20 mouse cellular contexts compared by ENCODE assay signal in the genomic region with DNA sequence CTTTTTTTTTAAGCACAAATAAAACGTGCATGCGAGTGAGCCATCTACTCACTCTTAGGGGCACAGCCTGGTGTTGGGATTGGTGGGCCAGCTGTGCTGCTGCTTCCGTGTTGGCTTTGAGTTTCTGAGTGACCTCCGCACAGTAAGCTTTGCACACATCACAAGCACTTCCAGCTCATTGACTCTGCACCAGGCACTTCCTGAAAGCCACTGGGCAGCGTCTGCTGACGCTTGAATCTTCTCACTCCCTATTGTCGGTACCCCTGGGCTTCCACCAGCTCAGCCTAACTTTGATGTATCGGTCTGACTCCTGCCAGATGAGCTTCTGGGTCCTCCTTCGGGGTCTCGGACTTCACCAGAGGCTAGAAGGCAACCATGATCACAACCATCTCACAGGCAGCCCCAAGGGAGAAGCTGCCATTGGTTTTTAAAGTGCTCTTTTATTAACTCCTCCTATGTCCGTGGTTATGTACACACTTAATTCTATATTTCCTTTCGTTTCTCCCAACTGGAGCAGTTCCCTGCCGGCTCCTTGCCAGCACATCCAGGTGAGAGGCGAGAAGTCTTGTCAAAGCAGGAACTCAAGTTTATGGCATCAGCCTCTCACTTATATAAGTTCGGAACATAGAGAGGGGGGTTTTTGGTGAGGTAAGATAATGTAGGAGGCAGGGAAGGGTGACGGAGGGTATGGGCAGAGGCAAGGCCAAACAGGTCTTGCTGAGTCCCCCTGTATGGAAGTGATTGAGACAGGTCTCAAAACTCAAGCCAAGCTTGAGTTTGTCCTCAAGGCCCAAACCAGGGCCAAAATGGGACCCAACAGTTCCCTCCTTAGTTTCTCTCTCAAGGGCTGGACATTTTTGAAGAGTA. TPM values are rescaled to one million over a fixed set of nuclear protein-coding genes. Genes with fewer than 3 reads are reported as not detected.
DNase-seq lines count a peak whose midpoint lies in the region; ATAC-seq and TF ChIP-seq lines count a peak whose summit lies in the region.
"Had no signal": no experiment of that assay in that cellular context is flagged by ENCODE, and none has a peak within 500 bp of the region (broad histone marks: within the 10 kb centered on the region; RNA-seq: fewer than 3 reads in every experiment).

No protein-coding gene starts in this region.

- DNase-seq in heart, embryonic 10.5 days (ENCODE audit: low spot score), result peak; percentile 53
- DNase-seq in heart, adult 8-10 months (ENCODE audit: low spot score), result no peak
- DNase-seq in lung, postnatal 0 days (ENCODE audit: low spot score), result peak; percentile 63
- DNase-seq in lung, postnatal 36 days, result peak; percentile 23
- no peak for DNase-seq in right cerebral cortex, postnatal 10 days (ENCODE audit: low spot score in 2 of 2)
- no peak for DNase-seq in layer of hippocampus, postnatal 25 days (ENCODE audit: extremely low spot score in 1 of 2, low spot score in 1 of 2)
- no peak for DNase-seq in liver, embryonic 11.5 days (ENCODE audit: low spot score)
- DNase-seq: adrenal gland, adult 8-10 months; adrenal gland, postnatal 36 days; cerebellum, adult 11 months; cerebellum, adult 9-10 months; cerebellum, postnatal 36 days; gastrocnemius, postnatal 10 days; heart, postnatal 14 days had no signal

- H3K4me1 ChIP-seq in heart, embryonic 10.5 days, result no peaks in the 10 kb centered on the region
- H3K4me1 ChIP-seq in lung, postnatal 0 days (ENCODE audit: insufficient read depth, low read depth, low read length), result no peaks in the 10 kb centered on the region
- no peaks in the 10 kb centered on the region; the same call in 1 of the 2 replicates for H3K4me1 ChIP-seq in liver, embryonic 11.5 days (replicated peaks; ENCODE audit: control insufficient read depth, insufficient read depth, low read length)
- H3K4me1 ChIP-seq: embryonic facial prominence, embryonic 13.5 days; forebrain, embryonic 12.5 days; heart, embryonic 15.5 days; hindbrain, embryonic 13.5 days had no signal

- H3K4me3 ChIP-seq in heart, embryonic 10.5 days, result no peak overlapping the region
- H3K4me3 ChIP-seq in lung, postnatal 0 days (ENCODE audit: low read depth, low read length), result no peak overlapping the region
- no peak overlapping the region for H3K4me3 ChIP-seq in liver, embryonic 11.5 days (ENCODE audit: low read depth, low read length)
- H3K4me3 ChIP-seq: embryonic facial prominence, embryonic 13.5 days; forebrain, embryonic 12.5 days; heart, embryonic 15.5 days; hindbrain, embryonic 13.5 days had no signal

- no peaks in the 10 kb centered on the region for H3K9me3 ChIP-seq in heart, embryonic 10.5 days
- no peaks in the 10 kb centered on the region for H3K9me3 ChIP-seq in lung, postnatal 0 days (ENCODE audit: low read length)
- no peaks in the 10 kb centered on the region for H3K9me3 ChIP-seq in liver, embryonic 11.5 days (ENCODE audit: control insufficient read depth, low read length)
- H3K9me3 ChIP-seq: embryonic facial prominence, embryonic 13.5 days; forebrain, embryonic 12.5 days; heart, embryonic 15.5 days; hindbrain, embryonic 13.5 days had no signal

- no peak for TF ChIP-seq CTCF in lung, postnatal 0 days (IDR thresholded peaks at IDR 0.05)

- peak; percentile 80 for ATAC-seq in lung, postnatal 0 days
- no peak for ATAC-seq in liver, embryonic 11.5 days (replicated peaks; ENCODE audit: low FRiP score)
- ATAC-seq: forebrain, embryonic 16.5 days; hindbrain, postnatal 0 days had no signal

- no peak overlapping the region for H3K27ac ChIP-seq in heart, embryonic 10.5 days
- peak overlapping the region; percentile 74; the same call in 1 of the 2 replicates for H3K27ac ChIP-seq in lung, postnatal 0 days (ENCODE audit: low read length)
- no peak overlapping the region for H3K27ac ChIP-seq in liver, embryonic 11.5 days (ENCODE audit: low read depth, low read length)
- H3K27ac ChIP-seq: embryonic facial prominence, embryonic 13.5 days; forebrain, embryonic 12.5 days; heart, embryonic 15.5 days; hindbrain, embryonic 13.5 days; hindbrain, postnatal 0 days had no signal

- H3K9ac ChIP-seq in lung, postnatal 0 days (replicated peaks; ENCODE audit: low read depth), result no peak overlapping the region
- H3K9ac ChIP-seq in liver, embryonic 11.5 days (ENCODE audit: low read depth, low read length), result no peak overlapping the region
- H3K9ac ChIP-seq: embryonic facial prominence, embryonic 13.5 days; forebrain, embryonic 12.5 days; heart, embryonic 15.5 days; hindbrain, embryonic 13.5 days had no signal

- 83% methylated on average over 16 of the region's 16 CpGs for WGBS in heart, embryonic 10.5 days
- WGBS in lung, postnatal 0 days, result 51% methylated on average over 16 of the region's 16 CpGs
- WGBS in liver, embryonic 11.5 days, result 85% methylated on average over 16 of the region's 16 CpGs

- no peak for TF ChIP-seq EP300 in lung, postnatal 0 days (IDR thresholded peaks at IDR 0.05)

- 0 out of 2 replicates have a peak overlapping the region, but pooled peaks have one; percentile 9 for H3K4me2 ChIP-seq in lung, postnatal 0 days (replicated peaks; ENCODE audit: low read depth, low read length)
- H3K4me2 ChIP-seq in liver, embryonic 11.5 days, result no peak overlapping the region
- H3K4me2 ChIP-seq: embryonic facial prominence, embryonic 13.5 days; forebrain, embryonic 12.5 days; heart, embryonic 15.5 days; hindbrain, embryonic 13.5 days had no signal

- peaks cover 27% of the 10 kb centered on the region for H3K36me3 ChIP-seq in heart, embryonic 10.5 days
- peaks cover 12% of the 10 kb centered on the region; the same call in 1 of the 2 replicates for H3K36me3 ChIP-seq in lung, postnatal 0 days (ENCODE audit: insufficient read depth, low read length)
- peaks cover 15% of the 10 kb centered on the region for H3K36me3 ChIP-seq in liver, embryonic 11.5 days (ENCODE audit: control insufficient read depth, insufficient read depth, low read length)

- H3K27me3 ChIP-seq in heart, embryonic 10.5 days (ENCODE audit: insufficient read depth, poor library complexity, severe bottlenecking), result no peaks in the 10 kb centered on the region
- no peaks in the 10 kb centered on the region for H3K27me3 ChIP-seq in lung, postnatal 0 days (replicated peaks; ENCODE audit: insufficient read depth, low read length)
- H3K27me3 ChIP-seq in liver, embryonic 11.5 days (replicated peaks; ENCODE audit: control insufficient read depth, insufficient read depth, low read length), result no peaks in the 10 kb centered on the region
- H3K27me3 ChIP-seq: embryonic facial prominence, embryonic 13.5 days; forebrain, embryonic 12.5 days; heart, embryonic 15.5 days; hindbrain, embryonic 13.5 days had no signal

RNA-seq across cellular contexts. Expression of a gene that starts 32.6 kb away (rescaled TPM):
- polyA plus RNA-seq in heart, embryonic 10.5 days (2016; fragmentation: Nextera tagmentation; extraction: Ambion mirVana), result 27.5 and 29.0 TPM in 2 replicates
- total RNA-seq in heart, adult 8-10 months (2022), result 10 to 100 TPM; 10.9 to 13.2 (median 12.1) TPM
- polyA plus RNA-seq in lung, postnatal 0 days (2015; fragmentation: Nextera tagmentation; extraction: Ambion mirVana), result 13.1 and 13.6 TPM in 2 replicates
- 10 to 100 TPM; 28.4 to 30.0 TPM for total RNA-seq in layer of hippocampus, postnatal 25 days (2021)
- polyA plus RNA-seq in liver, embryonic 11.5 days (2014; fragmentation: Nextera tagmentation; extraction: Ambion mirVana), result 46.9 and 48.8 TPM in 2 replicates

RNA-seq across cellular contexts. Expression of a gene that starts 50.3 kb away (rescaled TPM):
- 8.1 and 8.4 TPM in 2 replicates for polyA plus RNA-seq in heart, embryonic 10.5 days (2016; fragmentation: Nextera tagmentation; extraction: Ambion mirVana)
- total RNA-seq in heart, adult 8-10 months (2022), result 1 to 10 TPM; 6.8 to 9.8 (median 9.2) TPM
- polyA plus RNA-seq in lung, postnatal 0 days (2015; fragmentation: Nextera tagmentation; extraction: Ambion mirVana), result 14.1 and 15.3 TPM in 2 replicates
- 10 to 100 TPM; 19.3 to 20.4 TPM for total RNA-seq in layer of hippocampus, postnatal 25 days (2021)
- 21.4 and 23.4 TPM in 2 replicates for polyA plus RNA-seq in liver, embryonic 11.5 days (2014; fragmentation: Nextera tagmentation; extraction: Ambion mirVana)

Comparison
In these comparisons a context has a peak if more than half of its experiments do, and no peak if none do; other contexts are left out.
1. DNase-seq: peak in heart, embryonic 10.5 days (single experiment), lung, postnatal 0 days (single experiment) and lung, postnatal 36 days (single experiment); none in heart, adult 8-10 months (single experiment), right cerebral cortex, postnatal 10 days (0 of 2), layer of hippocampus, postnatal 25 days (0 of 2) and liver, embryonic 11.5 days (single experiment).